Mouse (Mus musculus): ENCODE measurements around the gene Slc4a1.

DNA sequence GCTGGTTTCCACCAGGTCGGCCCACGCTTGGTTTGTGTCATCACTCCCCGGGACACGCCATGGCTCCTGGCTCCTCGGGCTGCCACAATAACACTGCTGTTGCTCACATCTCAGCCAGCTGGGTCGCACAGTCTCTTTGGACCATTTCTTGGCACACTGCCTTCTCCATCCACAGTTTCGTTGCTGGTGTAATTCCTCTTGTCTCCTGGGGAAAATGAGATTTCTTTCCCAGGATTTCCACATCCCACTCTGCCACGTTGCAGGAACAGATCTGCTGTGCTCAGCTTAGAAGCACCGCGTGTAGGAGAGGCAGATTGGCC, 45.4 kb downstream of the Slc4a1 start:
- no peak for TF ChIP-seq CTCF (IDR thresholded peaks at IDR 0.05; ENCODE audit: low read depth)
- TF ChIP-seq EP300 (IDR thresholded peaks at IDR 0.05; ENCODE audit: low read depth) = no peak
